Mouse (Mus musculus) cerebellum, adult 11-12 months (tissue): ENCODE results near the gene Map7.
A peak's percentile ranks its signal among the peaks of the same experiment; 100 is the strongest.

Experiments used
- DNase-seq: peaks from one replicate; pipeline ENCODE4 v3.0.0; 2022

Map7 gene

GRCm38 (mm10) chr10:20148130-20148772, at the start of gene Map7:
Gene Map7, plus strand, starts transcription at chr10:20148471.
- DNase-seq, result no peak

GRCm38 (mm10) chr10:20101456-20101855, 46.8 kb upstream of the Map7 start:
- no peak for DNase-seq

GRCm38 (mm10) chr10:20104271-20104931, 43.9 kb upstream of the Map7 start:
- peak; percentile 86 for DNase-seq

- no peak for DNase-seq
Measured at GRCm38 (mm10) chr10:20105575-20105974, 42.7 kb upstream of the Map7 start.

GRCm38 (mm10) chr10:20107031-20107430, 41.2 kb upstream of the Map7 start:
- no peak for DNase-seq

- DNase-seq, result no peak
Measured at GRCm38 (mm10) chr10:20111508-20111907, 36.8 kb upstream of the Map7 start.

- DNase-seq, result peak; percentile 48
Measured at GRCm38 (mm10) chr10:20112026-20112973, 36.0 kb upstream of the Map7 start.

- DNase-seq, result no peak
Measured at GRCm38 (mm10) chr10:20119504-20120425, 28.5 kb upstream of the Map7 start.

GRCm38 (mm10) chr10:20121981-20122380, 26.3 kb upstream of the Map7 start:
- DNase-seq, result peak; percentile 25

GRCm38 (mm10) chr10:20123401-20123800, 24.9 kb upstream of the Map7 start:
- no peak for DNase-seq

- no peak for DNase-seq
Measured at GRCm38 (mm10) chr10:20124576-20124975, 23.7 kb upstream of the Map7 start.

- DNase-seq, result peak; percentile 53
Measured at GRCm38 (mm10) chr10:20125226-20125625, 23.0 kb upstream of the Map7 start.

- DNase-seq, result no peak
Measured at GRCm38 (mm10) chr10:20132933-20133652, 15.2 kb upstream of the Map7 start.

GRCm38 (mm10) chr10:20135350-20136058, 12.8 kb upstream of the Map7 start:
- DNase-seq, result no peak

- DNase-seq, result no peak
Measured at GRCm38 (mm10) chr10:20136505-20136904, 11.8 kb upstream of the Map7 start.

GRCm38 (mm10) chr10:20141376-20141775, 6.9 kb upstream of the Map7 start:
- no peak for DNase-seq

GRCm38 (mm10) chr10:20148773-20149120, 476 bp downstream of the Map7 start:
- DNase-seq, result peak; percentile 84

- peak; percentile 78 for DNase-seq
Measured at GRCm38 (mm10) chr10:20149121-20149834, 1.0 kb downstream of the Map7 start.

- DNase-seq, result no peak
Measured at GRCm38 (mm10) chr10:20149835-20150355, 1.6 kb downstream of the Map7 start.

GRCm38 (mm10) chr10:20152131-20152530, 3.9 kb downstream of the Map7 start:
- no peak for DNase-seq
